Mouse (Mus musculus) heart, postnatal 14 days (tissue): ENCODE measurements at regions not wholly inside any gene's neighbourhood (a gene's known extent, or its start where the extent isn't known, plus 50 kb on each side); places are given as distances from the start of the nearest gene placed in this dataset.

Source experiments
- DNase-seq, 2 experiments: peaks; one replicate each; pipeline ENCODE4 v3.0.0; 2021 to 2022
- intact Hi-C: fragments of 180-260 bp; cut with DNase I; formaldehyde crosslinking; loops from one replicate; pipeline ENCODE4 v1.15.1; 2025

GRCm38 (mm10) chr11:22613500-22613899 is 101.6 kb downstream of the Tmem17 start:
- intact Hi-C loops: no loop called here
- no peak for DNase-seq

- peak; percentile 89 to 96 for DNase-seq
- intact Hi-C loops: loop anchor here (1.0 to 5.0 kb wide), 3 partner anchors 105 to 392 kb away; partner anchors contain the start of gene Tmem17
These were observed 105.5 kb downstream of the Tmem17 start for GRCm38 (mm10) chr11:22617204-22617874.

GRCm38 (mm10) chr11:22620912-22621705 is 109.2 kb downstream of the Tmem17 start:
- DNase-seq: no peak
- intact Hi-C loops: no loop called here

GRCm38 (mm10) chr11:22621868-22622267 is 110.0 kb downstream of the Tmem17 start:
- intact Hi-C loops: no loop called here
- no peak for DNase-seq

GRCm38 (mm10) chr11:22622496-22622997 is 110.7 kb downstream of the Tmem17 start:
- intact Hi-C loops: no loop called here
- no peak for DNase-seq

- intact Hi-C loops: no loop called here
- DNase-seq: no peak
These were observed 114.5 kb downstream of the Tmem17 start for GRCm38 (mm10) chr11:22626407-22626806.

GRCm38 (mm10) chr11:22628497-22628896 is 116.6 kb downstream of the Tmem17 start:
- DNase-seq: peak; percentile 9 to 21
- intact Hi-C loops: no loop called here

GRCm38 (mm10) chr11:22628979-22629378 is 117.1 kb downstream of the Tmem17 start:
- intact Hi-C loops: no loop called here
- peak; percentile 56 to 63 for DNase-seq

- DNase-seq: peak; percentile 65 to 69
- intact Hi-C loops: no loop called here
These were observed 117.7 kb downstream of the Tmem17 start for GRCm38 (mm10) chr11:22629581-22629980.

GRCm38 (mm10) chr11:22629991-22630390 is 118.1 kb downstream of the Tmem17 start:
- intact Hi-C loops: loop anchor here (2.0 to 5.0 kb wide), 6 partner anchors 42 to 642 kb away; partner anchors contain the start of gene Xpo1
- peak; percentile 32 to 34 for DNase-seq

- DNase-seq: no peak
- intact Hi-C loops: loop anchor here (2.0 to 5.0 kb wide), 6 partner anchors 41 to 641 kb away; partner anchors contain the start of gene Xpo1
These were observed 119.1 kb downstream of the Tmem17 start for GRCm38 (mm10) chr11:22630982-22631381.

GRCm38 (mm10) chr11:22631606-22632313 is 119.9 kb downstream of the Tmem17 start:
- peak in 1 of 2 experiments; percentile 34 for DNase-seq
- intact Hi-C loops: loop anchor here (2.0 to 5.0 kb wide), 6 partner anchors 41 to 641 kb away; partner anchors contain the start of gene Xpo1

- peak in 1 of 2 experiments; percentile 12 for DNase-seq
- intact Hi-C loops: loop anchor here (5.0 kb wide), 4 partner anchors 40 to 640 kb away; partner anchors contain the start of gene Xpo1
These were observed 120.4 kb downstream of the Tmem17 start for GRCm38 (mm10) chr11:22632314-22632700.

- DNase-seq: no peak
- intact Hi-C loops: loop anchor here (5.0 kb wide), 4 partner anchors 39 to 639 kb away; partner anchors contain the start of gene Xpo1
These were observed 121.1 kb downstream of the Tmem17 start for GRCm38 (mm10) chr11:22632988-22633387.

GRCm38 (mm10) chr11:22633961-22634360 is 122.1 kb downstream of the Tmem17 start:
- intact Hi-C loops: loop anchor here (5.0 kb wide), 4 partner anchors 38 to 638 kb away; partner anchors contain the start of gene Xpo1
- no peak for DNase-seq

- intact Hi-C loops: loop anchor here (5.0 kb wide), 1 partner anchor 122 kb away; no protein-coding TSS in a partner anchor
- no peak for DNase-seq
These were observed 123.1 kb downstream of the Tmem17 start for GRCm38 (mm10) chr11:22635021-22635420.

GRCm38 (mm10) chr11:22636321-22636720 is 124.4 kb downstream of the Tmem17 start:
- intact Hi-C loops: loop anchor here (5.0 kb wide), 1 partner anchor 121 kb away; no protein-coding TSS in a partner anchor
- no peak for DNase-seq

- intact Hi-C loops: loop anchor here (5.0 kb wide), 1 partner anchor 120 kb away; no protein-coding TSS in a partner anchor
- peak in 1 of 2 experiments; percentile 29 for DNase-seq
These were observed 125.1 kb downstream of the Tmem17 start for GRCm38 (mm10) chr11:22636761-22637557.

GRCm38 (mm10) chr11:22638171-22638570 is 126.3 kb downstream of the Tmem17 start:
- no peak for DNase-seq
- intact Hi-C loops: loop anchor here (5.0 kb wide), 1 partner anchor 119 kb away; no protein-coding TSS in a partner anchor
